Mouse (Mus musculus): ENCODE measurements at regions not wholly inside any gene's neighbourhood (a gene's known extent, or its start where the extent isn't known, plus 50 kb on each side); places are given as distances from the start of the nearest gene placed in this dataset.
"Not testable (repeated sequence)": the region's sequence is repeated elsewhere in the genome, so short reads cannot be mapped to it uniquely, and the experiment has no call there.

DNA sequence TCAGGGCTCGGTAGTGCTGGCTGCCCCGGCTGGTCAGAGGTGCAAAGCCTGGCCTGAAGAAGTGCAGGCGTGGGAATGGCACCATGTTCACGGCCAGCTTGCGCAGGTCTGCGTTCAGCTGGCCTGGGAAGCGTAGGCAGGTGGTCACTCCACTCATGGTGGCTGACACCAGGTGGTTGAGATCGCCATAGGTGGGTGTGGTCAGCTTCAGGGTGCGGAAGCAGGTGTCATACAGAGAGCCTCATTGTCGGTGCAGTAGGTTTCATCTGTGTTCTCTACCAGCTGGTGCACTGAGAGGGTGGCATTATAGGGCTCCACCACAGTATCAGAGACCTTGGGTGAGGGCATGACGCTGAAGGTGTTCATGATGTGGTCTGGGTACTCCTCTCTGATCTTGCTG lies 380.1 kb upstream of the Fam49a start:
- DNase-seq (ENCODE audit: low spot score in 2 of 2), result not testable (repeated sequence)

DNA sequence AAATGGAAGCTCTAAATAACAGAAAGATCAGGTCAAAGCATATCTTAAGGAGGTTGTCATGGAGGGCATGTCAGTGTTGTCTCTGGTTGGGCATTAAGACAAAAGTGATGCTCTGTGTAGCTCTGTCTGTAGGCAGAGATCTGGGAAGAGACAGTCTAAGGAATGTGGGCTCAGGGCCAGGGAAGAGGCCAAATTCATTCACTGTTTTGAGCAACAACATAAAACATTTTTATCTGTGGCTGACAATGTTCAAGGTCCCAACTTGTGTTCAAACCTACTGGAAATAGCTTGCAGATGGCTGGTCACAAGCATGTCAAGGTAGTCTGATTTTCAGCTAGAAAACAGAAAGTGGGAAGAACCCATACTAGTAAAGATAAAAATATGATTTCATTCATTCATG lies 374.6 kb upstream of the Fam49a start:
- DNase-seq (ENCODE audit: low spot score in 2 of 2), result no peak

DNA sequence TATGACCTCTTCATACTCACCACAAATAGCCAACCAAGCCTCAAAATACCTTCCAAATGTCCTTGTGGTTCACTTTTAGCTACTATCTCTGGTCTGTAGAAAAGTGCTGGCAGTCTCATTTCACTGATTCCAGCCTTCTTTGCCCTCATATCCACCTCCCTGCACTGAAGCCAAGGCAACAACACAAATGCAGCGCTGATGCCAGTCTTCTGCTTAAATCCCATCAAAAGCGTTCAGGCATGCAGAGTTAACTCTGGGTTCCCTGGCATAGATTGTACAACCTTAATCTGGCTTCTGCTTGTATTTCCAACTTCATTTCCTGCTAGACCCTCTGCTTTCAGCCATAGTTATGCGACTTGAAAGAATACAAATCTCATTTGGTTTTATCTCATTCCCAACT lies 362.9 kb upstream of the Fam49a start:
- no peak for DNase-seq (ENCODE audit: low spot score in 2 of 2)

DNA sequence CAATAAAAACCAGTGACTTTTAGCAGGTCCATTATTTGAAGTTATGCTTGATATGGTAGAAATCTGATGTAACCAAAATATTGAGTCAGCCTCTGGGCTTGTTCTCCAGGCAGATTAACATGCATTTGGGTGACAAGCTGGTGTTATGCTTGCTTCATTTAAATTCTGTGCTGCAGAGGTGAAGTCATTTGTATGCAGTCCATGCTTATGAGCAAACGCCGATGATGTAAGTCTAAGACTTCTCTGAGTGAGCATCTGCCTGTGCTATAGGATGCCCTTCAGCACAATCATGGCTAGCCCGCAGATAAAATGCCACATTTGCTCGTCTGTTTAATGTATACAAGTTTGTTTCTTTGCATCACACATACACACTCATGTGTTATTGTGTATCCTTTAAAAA lies 355.4 kb upstream of the Fam49a start:
- peak in 1 of 2 experiments; percentile 5 for DNase-seq (ENCODE audit: low spot score in 2 of 2)

All from right cerebral cortex, adult 2 months (tissue).